Mouse (Mus musculus): ENCODE measurements around the gene Mmel1.

Mmel1 gene

DNA sequence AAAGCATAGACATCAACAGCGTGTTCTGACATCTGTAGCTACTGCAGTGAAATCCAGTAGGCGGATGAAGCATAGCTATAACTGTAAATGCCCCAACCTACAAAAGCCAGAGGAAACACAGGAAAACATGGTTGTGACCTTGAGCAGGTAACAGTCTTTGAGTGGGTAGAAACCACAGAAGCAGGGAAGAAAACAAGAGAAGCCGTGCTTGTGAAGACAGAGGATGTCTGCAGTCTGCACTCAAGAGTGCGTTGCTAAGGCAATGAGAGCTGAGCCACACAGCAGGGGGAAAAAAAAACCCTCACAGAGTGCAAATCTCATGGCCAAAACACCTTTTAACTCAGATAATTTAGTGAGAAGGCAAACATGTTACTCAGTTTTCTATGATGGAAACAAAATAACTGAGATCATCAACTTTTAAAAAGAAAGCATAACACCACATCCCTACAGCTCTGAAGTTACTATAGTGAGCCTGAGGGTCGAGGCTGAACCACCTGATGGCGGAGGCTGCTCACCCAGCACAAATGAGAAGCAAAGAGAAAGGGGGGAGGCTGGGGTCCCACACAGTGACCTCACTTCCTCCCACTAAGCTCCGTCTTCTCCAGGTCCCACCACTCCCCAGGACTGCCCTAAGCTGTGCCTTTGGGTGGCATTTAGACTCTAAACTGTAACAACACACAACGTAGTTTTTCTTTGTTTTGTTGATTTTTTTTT lies 67.3 kb downstream of the Mmel1 start:
- no peak for DNase-seq (ENCODE audit: low spot score in 2 of 2)

DNA sequence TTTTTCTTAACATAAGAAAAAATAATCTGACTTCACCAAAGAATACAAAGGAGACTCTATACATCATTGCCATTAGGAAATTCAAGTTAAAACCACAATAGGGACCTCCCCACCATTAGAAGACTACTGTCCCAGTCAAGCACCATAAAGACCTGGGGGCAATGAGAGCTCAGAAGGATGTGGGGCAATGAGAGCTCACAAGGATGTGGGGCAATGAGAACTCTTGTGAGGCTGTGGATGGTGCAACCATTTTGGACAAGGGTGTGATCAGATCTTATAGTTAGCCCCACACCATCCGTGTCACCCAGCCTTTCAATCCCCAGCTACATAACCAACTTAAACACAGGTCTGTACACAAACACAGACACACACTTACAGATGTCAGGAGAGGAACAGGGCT lies 68.4 kb downstream of the Mmel1 start:
- DNase-seq (ENCODE audit: low spot score in 2 of 2), result no peak

DNA sequence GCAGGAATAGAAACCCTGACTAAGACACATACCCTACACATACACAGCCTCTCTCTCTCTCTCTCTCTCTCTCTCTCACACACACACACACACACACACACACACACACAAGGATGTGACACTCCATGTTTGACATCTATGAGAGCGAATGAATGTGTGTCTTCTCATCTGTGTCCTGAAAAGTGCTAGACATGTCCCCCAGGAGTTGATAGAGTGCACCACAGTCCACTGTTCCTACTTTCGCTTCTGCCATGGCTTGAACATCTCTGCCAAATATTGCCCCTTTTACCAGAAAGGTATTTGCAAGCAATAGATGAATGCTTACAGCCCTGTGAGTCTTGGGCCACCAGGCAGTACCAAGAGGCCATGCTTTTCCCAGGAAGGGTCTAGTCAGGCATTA lies 70.8 kb downstream of the Mmel1 start:
- DNase-seq (ENCODE audit: low spot score in 2 of 2), result no peak

DNA sequence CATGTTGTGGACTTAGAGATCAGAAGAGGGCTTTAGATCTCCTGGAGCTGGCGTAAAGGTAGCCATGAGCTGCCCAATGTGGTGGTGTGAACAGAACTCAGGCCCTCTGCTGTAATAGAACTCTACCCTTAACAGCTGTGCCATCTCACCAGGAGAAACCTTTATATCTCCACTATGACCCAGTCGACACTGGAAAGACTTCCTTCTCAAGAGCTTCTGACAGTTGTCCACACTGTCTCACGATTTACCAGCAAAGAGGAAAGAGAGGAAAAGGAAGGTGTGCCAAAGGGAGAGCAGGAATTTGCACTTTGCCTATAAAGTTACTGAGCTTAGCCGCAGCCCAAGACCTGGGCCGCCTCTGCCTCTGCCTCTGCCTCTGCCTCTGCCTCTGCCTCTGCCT lies 72.4 kb downstream of the Mmel1 start:
- DNase-seq (ENCODE audit: low spot score in 2 of 2), result no peak

DNA sequence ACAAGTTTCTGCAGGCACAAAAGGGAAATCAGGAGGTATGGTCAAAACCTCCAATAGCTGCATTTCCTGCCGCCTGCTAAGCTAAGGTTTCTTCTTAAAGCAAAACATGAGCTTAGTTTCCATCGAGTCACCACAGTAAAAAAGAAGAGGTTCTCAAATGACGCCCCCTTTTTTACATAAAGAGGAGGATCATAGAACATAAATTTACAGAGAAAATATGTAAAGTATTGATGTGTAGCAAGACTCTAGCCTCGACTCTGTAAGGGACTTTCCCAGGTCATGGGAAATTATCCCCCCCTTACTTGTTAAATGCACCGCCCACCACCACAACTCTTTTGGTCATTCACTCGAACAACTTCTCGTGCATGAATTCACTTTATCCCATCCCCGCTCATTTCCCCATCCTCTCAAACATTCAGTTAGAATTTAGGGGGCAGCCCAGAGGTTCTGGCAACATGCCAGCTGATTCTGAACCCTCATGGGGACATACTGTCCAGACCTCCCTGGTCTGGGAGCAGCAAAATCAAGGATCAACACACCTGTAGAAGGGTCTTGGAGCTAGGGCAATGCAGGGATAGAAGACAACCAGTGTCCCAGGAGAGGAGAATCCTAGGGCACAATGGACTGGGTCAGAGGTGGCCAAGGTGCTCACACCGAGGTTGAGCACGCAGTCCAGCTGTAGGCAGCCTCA lies 73.4 kb downstream of the Mmel1 start:
- DNase-seq (ENCODE audit: low spot score in 2 of 2), result no peak

DNA sequence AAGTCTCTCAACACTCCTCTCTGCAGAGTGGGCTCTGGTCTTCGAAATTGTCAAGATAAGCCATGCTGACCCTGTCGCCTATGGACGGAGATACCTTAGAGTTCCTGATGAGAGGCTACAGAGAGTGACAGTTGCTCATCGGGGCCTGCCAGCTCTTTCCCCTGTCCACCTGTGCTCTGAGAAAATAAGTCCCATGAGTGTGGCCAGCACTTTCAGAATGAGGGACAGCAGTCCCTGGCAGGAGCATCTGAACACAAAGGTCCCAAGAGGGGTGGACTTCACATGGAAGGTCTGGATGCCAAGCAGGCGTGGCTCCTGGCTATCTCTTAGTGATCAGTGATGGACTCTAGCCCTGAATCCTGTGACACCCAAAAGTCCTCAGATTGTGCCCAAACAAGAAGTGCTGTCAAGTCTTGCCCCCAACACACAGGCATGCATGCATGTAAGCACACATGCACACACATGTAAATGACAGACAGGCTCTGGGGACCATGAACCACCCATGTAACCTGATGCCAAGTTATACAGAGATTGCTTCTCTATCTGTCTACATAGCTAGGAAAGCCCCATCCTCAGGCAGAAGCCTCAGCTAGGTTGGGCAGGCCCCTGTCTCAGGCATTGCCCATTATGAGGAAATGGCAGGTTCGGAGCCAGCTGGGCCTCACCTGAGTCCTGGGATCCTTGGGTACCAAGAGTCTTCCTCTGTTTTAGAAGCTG lies 74.1 kb downstream of the Mmel1 start:
- DNase-seq (ENCODE audit: low spot score in 2 of 2), result no peak

DNA sequence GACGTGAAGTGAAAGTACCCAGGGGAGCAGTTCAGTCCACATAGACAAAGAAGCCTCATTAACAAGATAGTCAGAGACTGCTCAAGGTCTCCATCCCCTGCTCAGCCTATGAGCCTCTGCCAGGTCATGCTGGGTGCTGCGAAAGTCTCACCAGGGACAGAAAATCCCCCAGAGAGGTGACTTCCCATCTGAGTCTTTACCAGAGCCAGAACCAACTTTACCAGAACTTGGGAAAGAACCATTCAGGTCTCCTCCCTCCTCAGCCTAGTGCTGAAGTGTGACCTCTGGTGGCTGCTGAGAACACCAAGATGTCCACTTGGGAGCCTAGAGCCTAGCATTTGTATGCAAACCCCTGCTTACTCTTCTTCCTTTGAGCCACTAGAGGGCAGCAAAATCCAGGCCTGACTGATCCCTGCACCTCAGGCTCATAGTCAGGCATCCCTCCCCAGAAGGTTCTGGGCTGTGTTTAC lies 74.8 kb downstream of the Mmel1 start:
- DNase-seq (ENCODE audit: low spot score in 2 of 2), result peak; percentile 85 to 89

Measured in right cerebral cortex, postnatal 10 days (tissue).